Mouse (Mus musculus) erythroblast, embryonic 14.5 days (primary cell): ENCODE measurements around the gene Gm45618.

ENCODE experiments used
- GATA1 ChIP-seq: IDR thresholded peaks from 2 replicates; pipeline ENCODE4 v1.6.1; 2012; ENCODE audit warnings: low read length, inconsistent platforms, mixed read lengths
- TAL1 ChIP-seq: IDR thresholded peaks from 3 replicates; pipeline ENCODE4 v1.6.1; 2012; ENCODE audit warnings: low read length, inconsistent platforms, mixed read lengths

DNA sequence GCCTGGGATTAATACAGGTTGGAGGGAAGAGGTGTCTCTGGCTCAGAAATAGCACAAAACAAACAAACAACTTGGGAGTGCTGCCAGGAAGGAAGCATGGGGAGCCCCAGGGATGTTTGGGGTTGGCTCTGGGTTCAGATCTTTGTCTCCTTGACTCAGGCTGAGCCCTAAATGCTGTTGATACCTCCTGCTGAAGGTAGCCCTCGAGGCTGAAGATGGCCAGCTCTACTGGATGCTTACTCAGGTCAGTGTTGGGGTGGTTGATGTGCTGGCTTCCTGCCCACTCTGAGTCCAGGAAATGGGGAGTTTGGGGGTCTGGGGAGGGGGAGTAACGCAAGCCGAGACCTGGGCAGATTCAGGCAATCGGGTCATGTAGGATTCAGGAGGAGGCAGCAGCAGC is 23.8 kb downstream of the Gm45618 start:
- no peak for TF ChIP-seq GATA1
- TF ChIP-seq TAL1, result no peak
